Mouse (Mus musculus) intestine, embryonic 16.5 days (tissue): ENCODE data around the gene Sptbn2. TPM values are rescaled to one million over a fixed set of nuclear protein-coding genes. Genes with fewer than 3 reads are reported as not detected.

Experiments
- ATAC-seq: fragments of 200-750 bp; cut with Nextera tagmentation; 2 replicates; pipeline ENCODE4 v1.8.0; 2017; ENCODE audit warnings: moderate TSS enrichment, moderate library complexity
- H3K27ac ChIP-seq: fragments of 300-500 bp; sonication (generic); 2 replicates; pipeline ENCODE4 v1.5.1; 2014; ENCODE audit warnings: mild to moderate bottlenecking, low read length
- H3K27me3 ChIP-seq: fragments of 300-500 bp; sonication (generic); replicated peaks from 2 replicates; pipeline ENCODE4 v1.6.1; 2014; ENCODE audit warnings: low read length, control low read depth, mixed read lengths; ENCODE audit not compliant: control insufficient read depth, insufficient read depth
- H3K36me3 ChIP-seq: fragments of 300-500 bp; sonication (generic); 2 replicates; pipeline ENCODE4 v1.6.1; 2014; ENCODE audit warnings: low read length, control low read depth; ENCODE audit not compliant: control insufficient read depth, insufficient read depth
- H3K4me1 ChIP-seq: fragments of 300-500 bp; sonication (generic); 2 replicates; pipeline ENCODE4 v1.6.1; 2014; ENCODE audit warnings: low read length, control low read depth, mixed read lengths; ENCODE audit not compliant: control insufficient read depth, insufficient read depth
- H3K4me2 ChIP-seq: fragments of 300-500 bp; sonication (generic); 2 replicates; pipeline ENCODE4 v1.6.1; 2014; ENCODE audit warnings: low read depth, low read length, control low read depth
- H3K4me3 ChIP-seq: fragments of 300-500 bp; sonication (generic); 2 replicates; pipeline ENCODE4 v1.5.1; 2014; ENCODE audit warnings: mild to moderate bottlenecking, low read length
- H3K9ac ChIP-seq: fragments of 300-500 bp; sonication (generic); 2 replicates; pipeline ENCODE4 v1.6.1; 2014; ENCODE audit warnings: low read depth, low read length
- H3K9me3 ChIP-seq: fragments of 300-500 bp; sonication (generic); 2 replicates; pipeline ENCODE4 v1.6.1; 2016; ENCODE audit warnings: low read length, control low read depth; ENCODE audit not compliant: control insufficient read depth
- WGBS: fragments of 180-500 bp; shearing (Covaris S2); extraction: QIAGEN DNeasy Blood & Tissue Kit; methylation state at CpG from one replicate; pipeline ENCODE4 v1.1.7; 2014; 5-methylcytosine and 5-hydroxymethylcytosine counted together
- polyA plus RNA-seq: library from polyadenylated mRNA; unstranded; fragments of >200 nt; fragmentation: Nextera tagmentation; extraction: Ambion mirVana; gene quantifications from 2 replicates; pipeline ENCODE4 v1.2.1, GENCODE M21; 2015

Gene Sptbn2
- polyA plus RNA-seq, 1 experiment from 2014 or later: 0.77 TPM

GRCm38 (mm10) chr19:4741482-4741881, 30.5 kb downstream of the Sptbn2 start:
- Histone ChIP-seq H3K27me3 (no peaks in the 10 kb centered on the region), H3K4me1 (0 out of 2 replicates have a peak, but pooled peaks cover 2% of the 10 kb centered on the region), H3K4me2 (no peak overlapping the region), H3K27ac (no peak overlapping the region), H3K9ac (no peak overlapping the region), H3K4me3 (no peak overlapping the region), H3K9me3 (no peaks in the 10 kb centered on the region), H3K36me3 (no peaks in the 10 kb centered on the region)
- 76% methylated on average over 10 of the region's 10 CpGs for WGBS
- ATAC-seq: no peak

GRCm38 (mm10) chr19:4742229-4742628, 31.3 kb downstream of the Sptbn2 start:
- no peaks in the 10 kb centered on the region for H3K9me3 ChIP-seq
- no peak for ATAC-seq
- WGBS: 92% methylated on average over 6 of the region's 6 CpGs
- H3K36me3 ChIP-seq: no peaks in the 10 kb centered on the region
- H3K4me2 ChIP-seq: no peak overlapping the region
- no peaks in the 10 kb centered on the region for H3K27me3 ChIP-seq
- 0 out of 2 replicates have a peak, but pooled peaks cover 2% of the 10 kb centered on the region for H3K4me1 ChIP-seq
- H3K27ac ChIP-seq: no peak overlapping the region
- H3K9ac ChIP-seq: no peak overlapping the region
- no peak overlapping the region for H3K4me3 ChIP-seq

- Histone ChIP-seq H3K9me3 (no peaks in the 10 kb centered on the region), H3K9ac (no peak overlapping the region), H3K4me1 (0 out of 2 replicates have a peak, but pooled peaks cover 2% of the 10 kb centered on the region), H3K4me3 (no peak overlapping the region), H3K4me2 (no peak overlapping the region), H3K36me3 (no peaks in the 10 kb centered on the region), H3K27ac (no peak overlapping the region), H3K27me3 (no peaks in the 10 kb centered on the region)
- WGBS: 39% methylated on average over 5 of the region's 5 CpGs
- ATAC-seq: no peak
These were observed 32.6 kb downstream of the Sptbn2 start for GRCm38 (mm10) chr19:4743524-4743923.

- WGBS: 79% methylated on average over 14 of the region's 14 CpGs
- H3K9ac ChIP-seq: no peak overlapping the region
These were observed 33.1 kb downstream of the Sptbn2 start for GRCm38 (mm10) chr19:4744026-4744425.

GRCm38 (mm10) chr19:4745057-4745456, 34.1 kb downstream of the Sptbn2 start:
- no peaks in the 10 kb centered on the region for H3K9me3 ChIP-seq
- no peak for ATAC-seq
- H3K27me3 ChIP-seq: no peaks in the 10 kb centered on the region
- WGBS: 60% methylated on average over 9 of the region's 9 CpGs
- no peak overlapping the region for H3K27ac ChIP-seq
- H3K4me3 ChIP-seq: no peak overlapping the region
- H3K36me3 ChIP-seq: no peaks in the 10 kb centered on the region
- no peak overlapping the region for H3K9ac ChIP-seq
- H3K4me2 ChIP-seq: no peak overlapping the region
- H3K4me1 ChIP-seq: 0 out of 2 replicates have a peak, but pooled peaks cover 2% of the 10 kb centered on the region

More at GRCm38 (mm10) chr19:4744026-4744425, 33.1 kb downstream of the Sptbn2 start:
- Histone ChIP-seq H3K36me3 (no peaks in the 10 kb centered on the region), H3K27me3 (no peaks in the 10 kb centered on the region), H3K9me3 (no peaks in the 10 kb centered on the region), H3K4me1 (0 out of 2 replicates have a peak, but pooled peaks cover 2% of the 10 kb centered on the region), H3K27ac (no peak overlapping the region), H3K4me3 (no peak overlapping the region), H3K4me2 (no peak overlapping the region)
- ATAC-seq: no peak

GRCm38 (mm10) chr19:4745681-4746080, 34.7 kb downstream of the Sptbn2 start:
- Histone ChIP-seq H3K4me1 (0 out of 2 replicates have a peak, but pooled peaks cover 2% of the 10 kb centered on the region), H3K36me3 (no peaks in the 10 kb centered on the region), H3K27me3 (no peaks in the 10 kb centered on the region), H3K9ac (no peak overlapping the region), H3K27ac (no peak overlapping the region), H3K4me2 (no peak overlapping the region), H3K9me3 (no peaks in the 10 kb centered on the region), H3K4me3 (no peak overlapping the region)
- 94% methylated on average over 10 of the region's 10 CpGs for WGBS
- ATAC-seq: no peak

GRCm38 (mm10) chr19:4746611-4747010, 35.6 kb downstream of the Sptbn2 start:
- no peak overlapping the region for H3K9ac ChIP-seq
- no peaks in the 10 kb centered on the region for H3K27me3 ChIP-seq
- H3K4me3 ChIP-seq: no peak overlapping the region
- H3K27ac ChIP-seq: no peak overlapping the region
- no peak for ATAC-seq
- WGBS: 83% methylated on average over 14 of the region's 14 CpGs
- H3K4me1 ChIP-seq: 0 out of 2 replicates have a peak, but pooled peaks cover 2% of the 10 kb centered on the region
- no peak overlapping the region for H3K4me2 ChIP-seq
- no peaks in the 10 kb centered on the region for H3K9me3 ChIP-seq
- H3K36me3 ChIP-seq: no peaks in the 10 kb centered on the region

GRCm38 (mm10) chr19:4747631-4748312, 36.8 kb downstream of the Sptbn2 start:
- no peak overlapping the region for H3K9ac ChIP-seq
- H3K27ac ChIP-seq: no peak overlapping the region
- 89% methylated on average over 9 of the region's 9 CpGs for WGBS
- ATAC-seq: no peak
- no peak overlapping the region for H3K4me3 ChIP-seq
- no peaks in the 10 kb centered on the region for H3K36me3 ChIP-seq
- H3K4me1 ChIP-seq: 0 out of 2 replicates have a peak, but pooled peaks cover 2% of the 10 kb centered on the region
- H3K4me2 ChIP-seq: no peak overlapping the region
- H3K9me3 ChIP-seq: no peaks in the 10 kb centered on the region
- H3K27me3 ChIP-seq: no peaks in the 10 kb centered on the region

- Histone ChIP-seq H3K27ac (no peak overlapping the region), H3K4me2 (no peak overlapping the region), H3K36me3 (no peaks in the 10 kb centered on the region), H3K4me3 (no peak overlapping the region), H3K9me3 (no peaks in the 10 kb centered on the region), H3K9ac (no peak overlapping the region), H3K4me1 (0 out of 2 replicates have a peak, but pooled peaks cover 2% of the 10 kb centered on the region), H3K27me3 (no peaks in the 10 kb centered on the region)
- no peak for ATAC-seq
- WGBS: 77% methylated on average over 10 of the region's 10 CpGs
These were observed 37.5 kb downstream of the Sptbn2 start for GRCm38 (mm10) chr19:4748493-4748892.
